Mouse (Mus musculus) forebrain, embryonic 15.5 days (tissue): ENCODE measurements around the gene Ano9. TPM values are rescaled to one million over a fixed set of nuclear protein-coding genes. Genes with fewer than 3 reads are reported as not detected.
A peak's percentile ranks its signal among the peaks of the same experiment; 100 is the strongest.

Experiments
- ATAC-seq: fragments of 200-750 bp; cut with Nextera tagmentation; replicated peaks from 2 replicates; pipeline ENCODE4 v1.8.0; 2017; ENCODE audit warnings: mild to moderate bottlenecking, moderate TSS enrichment, moderate library complexity
- H3K27ac ChIP-seq: fragments of 300-500 bp; sonication (generic); replicated peaks from 2 replicates; pipeline ENCODE4 v1.5.1; 2015; ENCODE audit warnings: mild to moderate bottlenecking, inconsistent platforms
- H3K27me3 ChIP-seq: fragments of 300-500 bp; sonication (generic); 2 replicates; pipeline ENCODE4 v1.6.1; 2015; ENCODE audit warnings: inconsistent platforms
- H3K36me3 ChIP-seq: fragments of 300-500 bp; sonication (generic); 2 replicates; pipeline ENCODE4 v1.6.1; 2015; ENCODE audit warnings: mild to moderate bottlenecking, inconsistent platforms
- H3K4me1 ChIP-seq: fragments of 300-500 bp; sonication (generic); 2 replicates; pipeline ENCODE4 v1.6.1; 2015; ENCODE audit warnings: inconsistent platforms
- H3K4me2 ChIP-seq: fragments of 300-500 bp; sonication (generic); replicated peaks from 2 replicates; pipeline ENCODE4 v1.6.1; 2015; ENCODE audit warnings: mild to moderate bottlenecking, inconsistent platforms
- H3K4me3 ChIP-seq: fragments of 300-500 bp; sonication (generic); 2 replicates; pipeline ENCODE4 v1.5.1; 2015; ENCODE audit warnings: mild to moderate bottlenecking, inconsistent platforms
- H3K9ac ChIP-seq: fragments of 300-500 bp; sonication (generic); replicated peaks from 2 replicates; pipeline ENCODE4 v1.6.1; 2015; ENCODE audit warnings: mild to moderate bottlenecking, inconsistent platforms
- H3K9me3 ChIP-seq: fragments of 300-500 bp; sonication (generic); 2 replicates; pipeline ENCODE4 v1.6.1; 2016; ENCODE audit warnings: inconsistent platforms
- WGBS: fragments of 180-500 bp; shearing (Covaris S2); methylation state at CpG from one replicate; pipeline ENCODE4 v1.1.7; 2015; ENCODE audit warnings: mixed read lengths; 5-methylcytosine and 5-hydroxymethylcytosine counted together
- polyA plus RNA-seq: library from polyadenylated mRNA; unstranded; fragments of >200 nt; fragmentation: Nextera tagmentation; extraction: Ambion mirVana; gene quantifications from 2 replicates; pipeline ENCODE4 v1.2.1, GENCODE M21; 2015

Ano9 gene
- polyA plus RNA-seq, 1 experiment from 2014 or later = 0.09 TPM

DNA sequence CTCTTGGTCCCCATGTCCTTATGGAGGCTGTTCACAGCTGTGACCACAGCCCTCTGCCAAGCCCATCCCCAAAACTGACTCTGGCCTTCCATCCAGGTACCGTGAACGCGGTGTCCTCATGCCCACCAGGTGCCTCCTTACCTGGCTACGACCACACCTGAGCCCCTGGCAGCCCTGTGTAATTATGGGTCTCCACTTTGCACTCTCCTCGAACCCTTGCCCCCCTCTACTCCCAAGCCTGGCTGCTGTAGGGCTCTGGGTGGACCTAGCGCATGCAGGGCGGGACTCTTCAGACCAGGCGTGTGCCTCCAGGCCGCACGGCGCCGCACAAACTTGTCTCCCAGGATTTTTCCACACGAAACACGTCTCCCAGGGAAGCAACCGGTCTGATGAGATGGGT lies 39.8 kb downstream of the Ano9 start, which contains the start of gene Pkp3:
Gene Pkp3, plus strand, starts transcription at position 378 of the 400 bp plus-strand sequence.
- Histone ChIP-seq H3K4me1 (no peaks in the 10 kb centered on the region), H3K27ac (no peak within 1 kb of the TSS), H3K9ac (no peak within 1 kb of the TSS), H3K4me3 (no peak within 1 kb of the TSS), H3K9me3 (no peaks in the 10 kb centered on the region), H3K27me3 (no peaks in the 10 kb centered on the region), H3K36me3 (no peaks in the 10 kb centered on the region), H3K4me2 (no peak within 1 kb of the TSS)
- no peak for ATAC-seq
- WGBS = 89% methylated on average over 15 of the region's 15 CpGs

GRCm38 (mm10) chr7:141073782-141074181 lies 43.8 kb downstream of the Ano9 start:
- WGBS = 88% methylated on average over 4 of the region's 4 CpGs
- peaks cover 6% of the 10 kb centered on the region; the same call in 1 of the 2 replicates for H3K27me3 ChIP-seq
- H3K36me3 ChIP-seq = peaks cover 2% of the 10 kb centered on the region; the same call in 1 of the 2 replicates
- H3K4me3 ChIP-seq = no peak overlapping the region
- ATAC-seq = no peak
- no peak overlapping the region for H3K27ac ChIP-seq
- H3K9ac ChIP-seq = no peak overlapping the region
- H3K9me3 ChIP-seq = no peaks in the 10 kb centered on the region
- H3K4me1 ChIP-seq = peaks cover 19% of the 10 kb centered on the region
- H3K4me2 ChIP-seq = no peak overlapping the region

- H3K36me3 ChIP-seq = peaks cover 18% of the 10 kb centered on the region
- ATAC-seq = no peak
Measured at GRCm38 (mm10) chr7:141072017-141072745, 45.4 kb downstream of the Ano9 start.

DNA sequence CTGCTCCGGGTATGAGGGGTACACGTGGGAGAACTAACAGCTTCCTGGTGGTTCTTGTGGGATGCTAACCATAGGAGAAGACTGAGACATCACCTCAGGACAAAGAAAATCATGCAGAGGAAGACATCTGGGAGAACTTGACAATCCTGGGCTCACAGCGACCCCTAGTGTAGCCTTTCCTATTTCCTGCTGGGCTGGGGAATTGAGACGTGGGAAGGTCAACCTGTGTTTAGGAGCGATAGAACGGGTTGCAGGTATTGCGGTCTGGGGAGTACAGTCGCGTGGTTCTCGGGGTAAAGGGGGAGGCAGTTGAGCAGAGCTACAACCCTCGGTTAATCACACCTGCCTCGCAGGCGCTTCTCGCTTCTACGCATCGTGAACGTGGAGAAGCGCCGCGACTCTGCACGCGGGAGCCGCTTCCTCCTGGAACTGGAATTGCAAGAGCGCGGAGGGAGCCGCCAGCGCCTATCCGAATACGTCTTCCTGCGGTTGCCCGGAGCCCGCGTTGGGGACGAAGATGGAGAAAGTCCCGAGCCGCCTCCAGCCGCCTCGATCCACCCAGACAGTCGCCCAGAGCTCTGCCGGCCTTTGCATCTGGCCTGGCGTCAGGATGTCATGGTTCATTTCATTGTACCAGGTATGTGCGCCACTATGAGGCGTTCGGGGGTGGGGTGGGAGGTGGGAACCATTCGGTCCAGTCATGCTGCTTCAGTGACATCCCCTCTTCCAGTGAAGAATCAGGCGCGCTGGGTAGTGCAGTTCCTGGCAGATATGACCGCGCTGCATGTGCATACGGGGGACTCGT lies 47.3 kb downstream of the Ano9 start:
- 2% methylated on average over 51 of the region's 51 CpGs for WGBS
- Histone ChIP-seq H3K9ac (peak overlapping the region; percentile 52), H3K9me3 (no peaks in the 10 kb centered on the region), H3K4me1 (peaks cover 19% of the 10 kb centered on the region), H3K27me3 (peaks cover 6% of the 10 kb centered on the region; the same call in 1 of the 2 replicates), H3K4me2 (peak overlapping the region; percentile 83), H3K4me3 (peak overlapping the region; percentile 39), H3K27ac (peak overlapping the region; percentile 83), H3K36me3 (peaks cover 34% of the 10 kb centered on the region)
- ATAC-seq = peak; percentile 60

More at GRCm38 (mm10) chr7:141072017-141072745, 45.4 kb downstream of the Ano9 start:
- Histone ChIP-seq H3K4me3 (no peak overlapping the region), H3K9me3 (no peaks in the 10 kb centered on the region), H3K4me2 (no peak overlapping the region), H3K27ac (no peak overlapping the region), H3K9ac (no peak overlapping the region), H3K4me1 (peaks cover 19% of the 10 kb centered on the region), H3K27me3 (peaks cover 6% of the 10 kb centered on the region; the same call in 1 of the 2 replicates)
- 44% methylated on average over 23 of the region's 23 CpGs for WGBS

DNA sequence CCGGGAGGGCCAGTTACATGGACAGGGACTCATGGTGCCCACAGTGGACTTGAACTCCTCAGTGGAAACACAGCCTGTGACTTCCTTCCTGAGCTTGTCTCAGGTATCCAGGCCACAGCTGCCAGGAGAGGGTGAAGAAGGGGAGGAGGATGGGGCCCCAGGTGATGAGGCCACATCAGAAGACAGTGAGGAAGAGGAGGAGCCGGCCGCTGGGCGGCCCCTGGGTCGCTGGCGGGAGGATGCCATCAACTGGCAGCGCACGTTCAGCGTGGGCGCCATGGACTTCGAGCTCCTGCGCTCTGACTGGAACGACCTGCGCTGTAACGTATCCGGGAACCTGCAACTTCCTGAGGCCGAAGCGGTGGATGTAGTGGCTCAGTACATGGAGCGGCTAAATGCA lies 49.3 kb downstream of the Ano9 start:
- no peak for ATAC-seq
- Histone ChIP-seq H3K4me1 (peaks cover 19% of the 10 kb centered on the region), H3K36me3 (peaks cover 50% of the 10 kb centered on the region), H3K4me3 (no peak overlapping the region), H3K27ac (no peak overlapping the region), H3K4me2 (no peak overlapping the region), H3K27me3 (peaks cover 6% of the 10 kb centered on the region; the same call in 1 of the 2 replicates), H3K9ac (no peak overlapping the region), H3K9me3 (no peaks in the 10 kb centered on the region)
- 88% methylated on average over 19 of the region's 19 CpGs for WGBS

GRCm38 (mm10) chr7:141064576-141064975 lies 53.0 kb downstream of the Ano9 start:
- Histone ChIP-seq H3K4me3 (no peak overlapping the region), H3K4me1 (peaks cover 28% of the 10 kb centered on the region), H3K27me3 (no peaks in the 10 kb centered on the region), H3K27ac (no peak overlapping the region), H3K9me3 (no peaks in the 10 kb centered on the region), H3K9ac (no peak overlapping the region), H3K36me3 (peaks cover 50% of the 10 kb centered on the region), H3K4me2 (no peak overlapping the region)
- no peak for ATAC-seq
- WGBS = 89% methylated on average over 7 of the region's 7 CpGs

- no peak overlapping the region for H3K4me3 ChIP-seq
- peaks cover 50% of the 10 kb centered on the region for H3K36me3 ChIP-seq
- no peak overlapping the region for H3K9ac ChIP-seq
- H3K27me3 ChIP-seq = no peaks in the 10 kb centered on the region
- no peak overlapping the region for H3K4me2 ChIP-seq
- no peak overlapping the region for H3K27ac ChIP-seq
- 86% methylated on average over 7 of the region's 7 CpGs for WGBS
- H3K9me3 ChIP-seq = no peaks in the 10 kb centered on the region
- no peak for ATAC-seq
- H3K4me1 ChIP-seq = peaks cover 28% of the 10 kb centered on the region
Measured at GRCm38 (mm10) chr7:141064175-141064574, 53.4 kb downstream of the Ano9 start.

DNA sequence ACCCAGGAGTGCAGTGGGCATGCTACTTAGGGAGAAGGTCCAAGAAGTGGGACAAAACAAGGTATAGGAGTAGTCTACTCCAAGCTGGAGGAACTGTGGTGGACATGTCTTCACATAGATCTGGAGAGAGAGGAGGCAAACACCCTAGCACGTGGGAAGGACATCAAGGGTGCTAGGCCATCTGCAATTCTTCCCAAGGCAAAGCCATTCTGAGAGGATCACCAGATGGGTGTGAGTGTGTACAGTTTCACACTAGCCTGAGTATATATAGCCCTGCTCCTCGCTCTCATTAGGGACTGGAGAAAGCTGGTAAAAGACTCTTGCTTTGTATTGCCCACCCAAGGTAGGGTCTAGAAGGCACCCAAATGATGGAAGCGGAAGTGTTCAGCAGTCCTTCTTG lies 54.3 kb downstream of the Ano9 start:
- ATAC-seq = no peak
- H3K4me3 ChIP-seq = no peak overlapping the region
- peaks cover 44% of the 10 kb centered on the region for H3K36me3 ChIP-seq
- 93% methylated on average over 3 of the region's 3 CpGs for WGBS
- H3K9me3 ChIP-seq = no peaks in the 10 kb centered on the region
- peaks cover 28% of the 10 kb centered on the region for H3K4me1 ChIP-seq
- H3K4me2 ChIP-seq = no peak overlapping the region
- no peak overlapping the region for H3K9ac ChIP-seq
- H3K27ac ChIP-seq = no peak overlapping the region
- no peaks in the 10 kb centered on the region for H3K27me3 ChIP-seq

GRCm38 (mm10) chr7:141062525-141062924 lies 55.1 kb downstream of the Ano9 start:
- H3K4me2 ChIP-seq = peak overlapping the region; percentile 86
- H3K4me3 ChIP-seq = 0 out of 2 replicates have a peak overlapping the region, but pooled peaks have one; percentile 2
- 0 out of 2 replicates have a peak overlapping the region, but pooled peaks have one; percentile 100 for H3K9ac ChIP-seq
- ATAC-seq = no peak
- H3K36me3 ChIP-seq = peaks cover 36% of the 10 kb centered on the region
- H3K27me3 ChIP-seq = no peaks in the 10 kb centered on the region
- H3K27ac ChIP-seq = no peak overlapping the region
- WGBS = 88% methylated on average over 7 of the region's 7 CpGs
- peaks cover 28% of the 10 kb centered on the region for H3K4me1 ChIP-seq
- H3K9me3 ChIP-seq = no peaks in the 10 kb centered on the region

DNA sequence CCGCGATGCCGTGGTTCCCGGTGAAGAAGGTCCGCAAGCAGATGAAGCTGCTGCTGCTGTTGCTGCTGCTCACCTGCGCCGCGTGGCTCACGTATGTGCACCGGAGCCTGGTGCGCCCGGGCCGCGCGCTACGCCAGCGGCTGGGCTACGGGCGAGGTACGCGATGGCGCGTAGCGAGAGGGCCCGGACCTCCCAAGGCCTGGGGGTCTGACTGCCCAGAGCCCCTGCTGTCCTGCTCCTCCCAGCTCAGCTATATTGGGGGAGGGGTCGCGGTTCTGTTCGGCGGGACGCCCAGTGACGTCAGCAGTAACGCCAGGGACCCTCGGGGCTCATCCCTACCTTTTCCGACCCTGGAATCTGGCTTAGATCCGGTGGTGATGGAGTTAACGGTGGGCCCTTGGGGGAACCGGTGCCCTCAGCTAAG lies 56.3 kb downstream of the Ano9 start:
- H3K4me1 ChIP-seq = peaks cover 28% of the 10 kb centered on the region
- ATAC-seq = peak; percentile 64
- under 1% methylated on average over 37 of the region's 37 CpGs for WGBS

GRCm38 (mm10) chr7:141060426-141061242 lies 57.0 kb downstream of the Ano9 start, which contains the start of gene B4galnt4:
Gene B4galnt4 (plus strand): TSS chr7:141061104.
- Histone ChIP-seq H3K4me2 (peak within 1 kb of the TSS; percentile 86), H3K4me3 (peak within 1 kb of the TSS; percentile 98), H3K9me3 (no peaks in the 10 kb centered on the region), H3K27me3 (no peaks in the 10 kb centered on the region), H3K9ac (peak within 1 kb of the TSS; percentile 100), H3K27ac (peak within 1 kb of the TSS; percentile 85), H3K4me1 (peaks cover 28% of the 10 kb centered on the region), H3K36me3 (peaks cover 20% of the 10 kb centered on the region)
- under 1% methylated on average over 71 of the region's 72 CpGs for WGBS
- ATAC-seq = peak; percentile 98

More for the DNA sequence above, 56.3 kb downstream of the Ano9 start:
- H3K27me3 ChIP-seq = no peaks in the 10 kb centered on the region
- peak overlapping the region; percentile 100 for H3K9ac ChIP-seq
- peak overlapping the region; percentile 85 for H3K27ac ChIP-seq
- H3K36me3 ChIP-seq = peaks cover 26% of the 10 kb centered on the region
- H3K4me2 ChIP-seq = peak overlapping the region; percentile 86
- H3K9me3 ChIP-seq = no peaks in the 10 kb centered on the region
- peak overlapping the region; percentile 98 for H3K4me3 ChIP-seq
